7 mouse cellular contexts compared by ENCODE assay signal in the genomic region with DNA sequence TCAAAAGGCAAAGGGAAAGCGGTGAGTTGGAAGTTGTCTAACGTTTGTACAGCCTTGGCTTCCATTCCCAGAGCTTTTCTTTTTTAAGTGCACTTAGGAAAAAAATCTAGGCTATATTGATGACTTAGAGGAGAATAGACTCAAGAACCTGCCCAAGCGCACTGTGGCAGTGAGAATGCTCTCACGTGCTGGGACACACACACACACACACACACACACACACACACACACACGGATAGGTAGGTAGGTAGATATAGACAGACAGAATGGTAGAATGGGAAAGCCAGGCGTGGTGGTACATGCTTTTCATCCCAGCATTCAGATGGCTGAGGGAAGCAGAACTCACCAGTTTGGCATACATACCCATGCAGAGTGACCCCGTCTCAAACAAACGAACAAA. TPM values are rescaled to one million over a fixed set of nuclear protein-coding genes. Genes with fewer than 3 reads are reported as not detected.
DNase-seq lines count a peak whose midpoint lies in the region; ATAC-seq and TF ChIP-seq lines count a peak whose summit lies in the region.

No protein-coding gene starts in this region.

- no peaks in the 10 kb centered on the region for H3K27me3 ChIP-seq in lung, embryonic 14.5 days (ENCODE audit: insufficient read depth, low read length)
- H3K27me3 ChIP-seq in forebrain, embryonic 12.5 days: 0 out of 2 replicates have a peak, but pooled peaks cover 9% of the 10 kb centered on the region
- no peaks in the 10 kb centered on the region for H3K27me3 ChIP-seq in limb, embryonic 11.5 days (ENCODE audit: control insufficient read depth, insufficient read depth, low read length)
- H3K27me3 ChIP-seq in stomach, embryonic 14.5 days (ENCODE audit: control insufficient read depth, insufficient read depth, low read length): no peaks in the 10 kb centered on the region

- H3K9ac ChIP-seq in lung, embryonic 14.5 days: peak overlapping the region; percentile 22; the same call in 1 of the 2 replicates
- H3K9ac ChIP-seq in forebrain, embryonic 12.5 days: no peak overlapping the region
- H3K9ac ChIP-seq in limb, embryonic 11.5 days (ENCODE audit: low read length): no peak overlapping the region
- H3K9ac ChIP-seq in stomach, embryonic 14.5 days (replicated peaks; ENCODE audit: low read depth, low read length): no peak overlapping the region

- no peak for TF ChIP-seq CTCF in lung, embryonic 14.5 days (IDR thresholded peaks at IDR 0.05; ENCODE audit: low read depth)

- ATAC-seq in lung, embryonic 14.5 days (ENCODE audit: insufficient read depth): no peak
- no peak for ATAC-seq in forebrain, embryonic 12.5 days (ENCODE audit: low FRiP score)
- ATAC-seq in limb, embryonic 11.5 days (ENCODE audit: insufficient number of reproducible peaks, low FRiP score, low TSS enrichment, low read depth): no peak
- ATAC-seq in stomach, embryonic 14.5 days (ENCODE audit: insufficient number of reproducible peaks, insufficient read depth, low FRiP score, low read depth): no peak
- no peak for ATAC-seq in erythroblast, adult 5-6 weeks (replicated peaks; ENCODE audit: low FRiP score, poor library complexity, severe bottlenecking)

- no peaks in the 10 kb centered on the region for H3K36me3 ChIP-seq in lung, embryonic 14.5 days (ENCODE audit: insufficient read depth)
- no peaks in the 10 kb centered on the region for H3K36me3 ChIP-seq in forebrain, embryonic 12.5 days (replicated peaks)
- H3K36me3 ChIP-seq in limb, embryonic 11.5 days (ENCODE audit: control insufficient read depth, insufficient read depth, low read length): no peaks in the 10 kb centered on the region
- H3K36me3 ChIP-seq in stomach, embryonic 14.5 days (ENCODE audit: control insufficient read depth, insufficient read depth, low read length): no peaks in the 10 kb centered on the region

- H3K9me3 ChIP-seq in lung, embryonic 14.5 days (ENCODE audit: low read depth, low read length): no peaks in the 10 kb centered on the region
- H3K9me3 ChIP-seq in forebrain, embryonic 12.5 days: no peaks in the 10 kb centered on the region
- H3K9me3 ChIP-seq in limb, embryonic 11.5 days (ENCODE audit: control insufficient read depth, low read length): no peaks in the 10 kb centered on the region
- no peaks in the 10 kb centered on the region for H3K9me3 ChIP-seq in stomach, embryonic 14.5 days (ENCODE audit: control insufficient read depth, low read depth, low read length)

- H3K4me3 ChIP-seq in lung, embryonic 14.5 days (ENCODE audit: low read depth, low read length): peak overlapping the region; percentile 38; the same call in 1 of the 2 replicates
- peak overlapping the region; percentile 42; the same call in 1 of the 2 replicates for H3K4me3 ChIP-seq in forebrain, embryonic 12.5 days (replicated peaks)
- no peak overlapping the region for H3K4me3 ChIP-seq in limb, embryonic 11.5 days (ENCODE audit: low read depth, low read length)
- H3K4me3 ChIP-seq in stomach, embryonic 14.5 days (ENCODE audit: low read depth, low read length): peak overlapping the region; percentile 27; the same call in 1 of the 2 replicates

- no peak for DNase-seq in lung, embryonic 14.5 days
- no peak for DNase-seq in lung, postnatal 10 days
- DNase-seq in limb, embryonic 11.5 days (ENCODE audit: low spot score): no peak
- no peak for DNase-seq in natural killer cell, adult 2 months (ENCODE audit: low spot score in 2 of 2)

- peak overlapping the region; percentile 75 for H3K4me2 ChIP-seq in lung, embryonic 14.5 days
- peak overlapping the region; percentile 72 for H3K4me2 ChIP-seq in forebrain, embryonic 12.5 days
- peak overlapping the region; percentile 66; the same call in 1 of the 2 replicates for H3K4me2 ChIP-seq in limb, embryonic 11.5 days (ENCODE audit: low read depth, severe bottlenecking)
- peak overlapping the region; percentile 61 for H3K4me2 ChIP-seq in stomach, embryonic 14.5 days (replicated peaks; ENCODE audit: low read depth, low read length)

- peaks cover 2% of the 10 kb centered on the region; the same call in 1 of the 2 replicates for H3K4me1 ChIP-seq in lung, embryonic 14.5 days (ENCODE audit: insufficient read depth)
- peaks cover 13% of the 10 kb centered on the region for H3K4me1 ChIP-seq in forebrain, embryonic 12.5 days
- H3K4me1 ChIP-seq in limb, embryonic 11.5 days (ENCODE audit: control insufficient read depth, insufficient read depth, low read length): peaks cover 5% of the 10 kb centered on the region; the same call in 1 of the 2 replicates
- H3K4me1 ChIP-seq in stomach, embryonic 14.5 days (ENCODE audit: control insufficient read depth, insufficient read depth, low read length): peaks cover 7% of the 10 kb centered on the region; the same call in 1 of the 2 replicates

- no peak overlapping the region for H3K27ac ChIP-seq in lung, embryonic 14.5 days (ENCODE audit: low read depth)
- no peak overlapping the region for H3K27ac ChIP-seq in forebrain, embryonic 12.5 days
- H3K27ac ChIP-seq in limb, embryonic 11.5 days (replicated peaks; ENCODE audit: low read depth, low read length): no peak overlapping the region
- no peak overlapping the region for H3K27ac ChIP-seq in stomach, embryonic 14.5 days (ENCODE audit: low read length)

- 54% methylated on average over 8 of the region's 8 CpGs for WGBS in lung, embryonic 14.5 days
- WGBS in forebrain, embryonic 12.5 days: 61% methylated on average over 8 of the region's 8 CpGs
- 66% methylated on average over 8 of the region's 8 CpGs for WGBS in limb, embryonic 11.5 days
- WGBS in stomach, embryonic 14.5 days: 57% methylated on average over 8 of the region's 8 CpGs

RNA-seq across cellular contexts. Expression of gene Grap, which starts 32.3 kb away (rescaled TPM):
- 27.8 and 29.5 TPM in 2 replicates for polyA plus RNA-seq in lung, embryonic 14.5 days (2014; fragmentation: Nextera tagmentation; extraction: Ambion mirVana)
- polyA plus RNA-seq in forebrain, embryonic 12.5 days (2016; fragmentation: Nextera tagmentation; extraction: Ambion mirVana): 6.0 and 6.3 TPM in 2 replicates
- polyA plus RNA-seq in limb, embryonic 11.5 days (2014; fragmentation: Nextera tagmentation; extraction: Ambion mirVana): 4.1 and 5.2 TPM in 2 replicates
- 4.8 and 7.1 TPM in 2 replicates for polyA plus RNA-seq in stomach, embryonic 14.5 days (2014; fragmentation: Nextera tagmentation; extraction: Ambion mirVana)
- total RNA-seq in erythroblast, adult 5-6 weeks (2015; ENCODE audit: low replicate concordance): not detected in 2 replicates
- total RNA-seq in erythroblast, adult 5-6 weeks (2017; ENCODE audit: low replicate concordance): 0.56 TPM in 1 of 2 replicates, not detected in the other

RNA-seq across cellular contexts. Expression of gene Epn2, which starts 41.3 kb away (rescaled TPM):
- 26.1 and 30.0 TPM in 2 replicates for polyA plus RNA-seq in lung, embryonic 14.5 days (2014; fragmentation: Nextera tagmentation; extraction: Ambion mirVana)
- polyA plus RNA-seq in forebrain, embryonic 12.5 days (2016; fragmentation: Nextera tagmentation; extraction: Ambion mirVana): 35.5 and 37.8 TPM in 2 replicates
- 23.7 and 24.7 TPM in 2 replicates for polyA plus RNA-seq in limb, embryonic 11.5 days (2014; fragmentation: Nextera tagmentation; extraction: Ambion mirVana)
- polyA plus RNA-seq in stomach, embryonic 14.5 days (2014; fragmentation: Nextera tagmentation; extraction: Ambion mirVana): 28.7 and 32.6 TPM in 2 replicates
- not detected in 2 replicates for total RNA-seq in erythroblast, adult 5-6 weeks (2015; ENCODE audit: low replicate concordance)
- 2.0 TPM in 1 of 2 replicates, not detected in the other for total RNA-seq in erythroblast, adult 5-6 weeks (2017; ENCODE audit: low replicate concordance)
